Mouse (Mus musculus) adipocyte (in vitro differentiated cells): ENCODE results near the gene Tmem91.

ENCODE experiments used
- DNase-seq: peaks from one replicate; pipeline ENCODE4 v3.0.0-alpha.2; 2016; ENCODE audit warnings: low spot score

The Tmem91 gene

DNA sequence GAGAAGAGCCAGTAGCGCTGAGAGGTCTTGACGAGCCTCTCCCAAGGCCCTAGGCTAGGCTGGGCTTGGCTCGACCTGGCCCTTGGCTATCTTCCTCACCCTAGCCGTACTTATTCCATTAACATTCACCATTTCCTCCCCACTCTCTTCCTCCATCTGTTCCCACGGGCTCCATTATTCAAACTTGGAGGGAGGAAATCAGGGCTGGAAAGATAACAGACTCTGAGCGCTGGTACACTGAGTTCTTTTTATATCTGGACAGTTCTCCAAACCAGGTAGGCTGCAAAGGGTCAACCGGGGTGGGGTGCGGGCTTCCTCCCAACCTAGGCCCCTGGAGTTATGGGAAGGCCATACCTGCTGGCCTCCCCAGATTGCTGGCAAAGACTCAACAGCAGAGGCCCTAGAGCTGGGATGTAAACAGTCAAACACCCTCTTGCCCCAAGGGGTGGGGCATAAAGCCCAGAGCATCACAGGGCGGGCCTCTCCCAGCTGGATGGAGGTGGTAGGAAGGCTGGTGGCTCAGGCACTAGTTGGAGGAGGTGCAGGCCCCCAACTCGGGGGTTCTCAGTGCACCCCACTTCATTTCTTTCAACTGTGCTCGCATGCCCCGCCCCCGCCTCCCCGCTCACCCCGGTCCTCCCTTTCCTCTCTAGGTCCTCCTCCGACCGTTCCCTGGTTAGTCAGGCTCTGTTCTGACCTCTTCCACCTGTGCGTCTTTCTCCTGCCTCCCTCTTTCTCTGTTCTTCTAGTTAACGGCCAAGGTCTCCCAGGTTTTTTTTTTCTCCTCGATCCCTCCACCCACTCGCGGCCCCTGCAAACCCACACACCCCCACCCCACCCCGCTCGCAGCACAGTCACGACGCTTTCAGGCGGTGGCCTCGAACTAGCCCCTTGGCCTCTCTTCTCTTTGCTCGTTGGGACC lies 48.2 kb downstream of the Tmem91 start, which contains the start of gene B3gnt8:
B3gnt8 (plus strand) TSS at position 146 of the 922 bp plus-strand sequence.
- no peak for DNase-seq

GRCm38 (mm10) chr7:25625594-25626250 lies 49.2 kb downstream of the Tmem91 start:
- DNase-seq: peak; percentile 15

DNA sequence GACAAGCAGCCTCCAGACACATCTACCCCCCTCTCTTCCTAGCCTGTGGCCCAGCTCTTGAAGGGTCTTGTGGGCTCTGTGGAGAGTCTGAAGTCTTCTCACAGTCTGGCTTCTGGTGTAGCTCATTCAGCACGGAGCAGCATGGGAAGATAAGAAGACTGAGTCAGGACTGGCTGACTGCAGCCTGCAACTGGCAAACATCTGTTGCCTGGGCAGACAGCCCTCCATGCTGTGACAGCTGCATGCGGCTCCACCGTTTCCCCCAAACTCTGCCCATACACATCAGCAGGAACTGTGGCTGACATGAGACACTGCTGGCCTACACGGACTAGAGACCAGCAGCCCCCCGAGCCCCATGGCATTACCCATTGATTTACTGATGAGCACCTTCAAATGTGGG lies 50.1 kb downstream of the Tmem91 start:
- no peak for DNase-seq

GRCm38 (mm10) chr7:25623857-25624370 lies 51.1 kb downstream of the Tmem91 start:
- no peak for DNase-seq

DNA sequence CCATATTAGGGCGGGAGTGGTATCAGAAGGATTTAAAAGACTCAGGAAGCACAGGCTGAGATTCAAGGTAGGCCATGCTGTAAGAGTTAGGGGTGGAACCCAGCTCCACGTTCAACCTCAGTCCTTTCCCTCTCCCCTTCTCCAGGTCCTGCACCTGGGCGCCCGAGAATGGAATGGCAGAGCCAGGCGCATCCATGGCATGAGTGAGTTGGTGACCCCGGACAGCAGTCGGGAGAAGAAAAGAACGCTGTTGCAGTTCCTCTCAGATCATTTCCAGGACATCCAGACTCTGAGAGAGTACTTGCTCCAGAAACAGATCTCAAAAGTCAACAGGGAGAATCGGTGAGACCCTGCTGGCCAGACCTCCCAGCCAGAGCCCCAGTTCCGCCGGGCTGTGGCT lies 54.2 kb downstream of the Tmem91 start:
- DNase-seq: no peak

DNA sequence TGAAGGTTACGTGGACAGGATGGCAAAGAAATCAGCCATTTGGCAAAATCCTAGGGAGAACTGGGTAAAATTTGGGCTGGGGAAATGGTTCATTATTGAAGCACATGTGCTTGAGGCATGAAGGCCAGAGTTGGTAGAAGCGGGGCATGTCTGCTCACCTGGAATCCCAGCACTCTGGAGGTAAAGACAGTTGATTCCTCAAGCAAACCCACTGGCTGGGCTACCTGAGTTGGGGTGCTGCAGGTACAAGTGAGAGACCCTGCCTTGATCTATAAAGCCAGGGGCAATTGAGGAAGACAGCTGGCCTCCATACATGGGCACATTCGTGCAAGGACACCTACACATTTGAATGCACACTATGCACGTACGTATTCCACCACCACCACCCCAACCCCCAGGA lies 54.9 kb downstream of the Tmem91 start:
- DNase-seq: no peak

DNA sequence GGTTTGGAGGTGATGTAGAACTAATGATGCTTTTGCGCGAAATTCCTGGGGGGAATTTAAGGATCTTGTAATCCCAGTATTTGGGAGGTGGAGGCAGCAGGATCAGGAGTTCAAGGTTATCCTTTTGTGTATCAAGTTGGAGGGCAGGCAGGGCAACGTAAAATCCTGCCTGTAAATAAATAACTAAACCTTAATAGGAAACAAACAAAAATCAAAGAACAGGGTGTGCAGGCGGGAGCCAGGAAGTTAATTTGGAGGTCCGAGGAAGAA lies 55.3 kb downstream of the Tmem91 start:
- DNase-seq: no peak
